Mouse (Mus musculus) limb, embryonic 10.5 days (tissue): Measurements from ENCODE around the gene Map7. TPM values are rescaled to one million over a fixed set of nuclear protein-coding genes. Genes with fewer than 3 reads are reported as not detected.
A peak's percentile ranks its signal among the peaks of the same experiment; 100 is the strongest.

ENCODE experiments used
- DNase-seq: peaks from one replicate; pipeline ENCODE4 v3.0.0-alpha.2; 2017; ENCODE audit warnings: low spot score
- H3K27ac ChIP-seq: fragments of 300-500 bp; sonication (generic); 2 replicates; pipeline ENCODE4 v1.5.1; 2016; ENCODE audit warnings: mild to moderate bottlenecking
- H3K27me3 ChIP-seq: fragments of 300-500 bp; sonication (generic); 2 replicates; pipeline ENCODE4 v1.6.1; 2016; ENCODE audit warnings: low read depth, mild to moderate bottlenecking; ENCODE audit not compliant: poor library complexity, severe bottlenecking
- H3K36me3 ChIP-seq: fragments of 300-500 bp; sonication (generic); 2 replicates; pipeline ENCODE4 v1.6.1; 2016; ENCODE audit warnings: mild to moderate bottlenecking, moderate library complexity
- H3K4me1 ChIP-seq: fragments of 300-500 bp; sonication (generic); 2 replicates; pipeline ENCODE4 v1.6.1; 2016
- H3K4me3 ChIP-seq: fragments of 300-500 bp; sonication (generic); 2 replicates; pipeline ENCODE4 v1.5.1; 2016; ENCODE audit warnings: mild to moderate bottlenecking, moderate library complexity
- H3K9me3 ChIP-seq: fragments of 300-500 bp; sonication (generic); replicated peaks from 2 replicates; pipeline ENCODE4 v1.6.1; 2016; ENCODE audit warnings: mild to moderate bottlenecking
- WGBS: fragments of 180-500 bp; shearing (Covaris S2); methylation state at CpG from one replicate; pipeline ENCODE4 v1.1.7; 2016; 5-methylcytosine and 5-hydroxymethylcytosine counted together
- polyA plus RNA-seq: library from polyadenylated mRNA; unstranded; fragments of >200 nt; fragmentation: Nextera tagmentation; extraction: Ambion mirVana; gene quantifications from 2 replicates; pipeline ENCODE4 v1.2.1, GENCODE M21; 2016

Map7 gene
- polyA plus RNA-seq, 1 experiment from 2014 or later = 3.3 TPM

DNA sequence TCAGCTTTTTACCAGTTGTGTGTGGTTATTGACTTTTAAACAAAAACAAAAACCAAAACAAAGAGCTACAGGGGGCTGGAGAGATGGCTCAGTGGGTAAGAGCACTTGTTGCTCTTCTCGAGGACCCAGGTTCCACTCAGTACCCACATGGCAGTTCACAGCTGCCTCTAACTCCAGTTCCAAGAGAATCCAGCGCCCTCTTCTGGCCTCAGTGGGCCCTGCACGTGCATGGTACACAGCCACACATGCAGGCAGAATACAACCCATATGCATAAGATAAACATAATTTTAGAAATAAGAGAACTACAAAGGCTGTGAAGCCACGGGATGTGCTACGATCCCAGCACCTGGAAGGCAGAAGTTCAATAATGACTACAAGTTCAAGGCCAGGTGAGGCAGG lies 147.7 kb downstream of the Map7 start:
- WGBS = 79% methylated on average over 5 of the region's 5 CpGs
- no peak overlapping the region for H3K4me3 ChIP-seq
- no peaks in the 10 kb centered on the region for H3K36me3 ChIP-seq
- no peaks in the 10 kb centered on the region for H3K27me3 ChIP-seq
- no peak for DNase-seq
- H3K4me1 ChIP-seq = no peaks in the 10 kb centered on the region
- no peaks in the 10 kb centered on the region for H3K9me3 ChIP-seq
- no peak overlapping the region for H3K27ac ChIP-seq

DNA sequence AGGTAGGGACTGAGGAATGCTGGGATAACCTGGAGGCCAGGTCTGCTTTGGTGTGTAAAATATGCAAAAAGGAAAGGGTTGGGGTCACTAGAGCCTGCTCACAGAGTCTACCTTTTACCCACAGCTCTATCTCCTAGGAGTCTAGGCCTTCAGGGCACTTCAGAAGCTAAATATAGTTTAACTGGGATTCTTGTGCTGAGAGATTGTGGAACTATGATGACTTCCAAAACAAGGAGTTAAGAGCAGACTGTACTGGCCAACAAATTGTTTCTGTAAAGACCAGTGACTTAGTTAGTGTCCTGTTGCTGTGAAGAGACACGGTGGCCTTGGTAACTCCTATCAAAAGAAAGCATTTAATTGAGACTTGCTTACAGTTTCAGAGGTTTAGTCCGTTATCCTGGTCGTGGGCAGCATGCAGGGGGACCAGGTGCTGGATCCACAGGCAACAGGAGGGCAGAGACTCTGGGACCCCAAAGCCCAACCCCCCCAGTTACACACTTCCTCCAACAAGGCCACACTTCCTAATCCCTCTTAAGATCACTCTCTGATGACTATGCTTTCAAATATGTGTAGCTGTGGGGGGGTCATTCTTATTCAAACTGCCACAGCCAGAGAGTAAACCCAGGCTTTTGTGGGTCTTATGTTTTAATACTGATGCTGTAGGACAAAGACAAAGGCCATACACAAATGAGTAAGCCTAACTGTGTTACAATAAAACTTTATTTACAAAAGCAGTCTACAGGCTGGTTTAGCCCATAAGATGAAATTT lies 150.1 kb downstream of the Map7 start:
- DNase-seq = no peak
- Histone ChIP-seq H3K4me3 (no peak overlapping the region), H3K27ac (no peak overlapping the region), H3K27me3 (no peaks in the 10 kb centered on the region), H3K4me1 (no peaks in the 10 kb centered on the region), H3K9me3 (no peaks in the 10 kb centered on the region), H3K36me3 (no peaks in the 10 kb centered on the region)
- 61% methylated on average over 3 of the region's 3 CpGs for WGBS

DNA sequence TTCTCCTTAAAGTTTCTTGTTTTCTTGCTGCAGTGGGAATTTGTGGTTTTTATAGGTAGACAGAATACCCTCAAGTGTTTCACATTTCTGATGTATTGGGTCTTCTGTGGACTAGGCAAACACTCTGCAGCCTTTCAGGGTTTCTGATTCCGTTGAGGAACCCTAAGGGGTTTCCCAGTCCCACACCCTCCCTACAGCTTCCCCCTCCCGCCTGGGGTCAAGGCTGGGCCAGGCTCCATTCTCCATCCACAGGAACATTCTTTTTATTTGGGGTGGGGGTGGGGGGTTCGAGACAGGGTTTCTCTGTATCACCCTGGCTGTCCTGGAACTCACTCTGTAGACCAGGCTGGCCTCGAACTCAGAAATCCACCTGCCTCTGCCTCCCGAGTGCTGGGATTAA lies 150.8 kb downstream of the Map7 start:
- DNase-seq = no peak
- Histone ChIP-seq H3K9me3 (no peaks in the 10 kb centered on the region), H3K27me3 (no peaks in the 10 kb centered on the region), H3K36me3 (no peaks in the 10 kb centered on the region), H3K4me3 (no peak overlapping the region), H3K4me1 (no peaks in the 10 kb centered on the region), H3K27ac (no peak overlapping the region)
- 83% methylated on average over 5 of the region's 5 CpGs for WGBS

DNA sequence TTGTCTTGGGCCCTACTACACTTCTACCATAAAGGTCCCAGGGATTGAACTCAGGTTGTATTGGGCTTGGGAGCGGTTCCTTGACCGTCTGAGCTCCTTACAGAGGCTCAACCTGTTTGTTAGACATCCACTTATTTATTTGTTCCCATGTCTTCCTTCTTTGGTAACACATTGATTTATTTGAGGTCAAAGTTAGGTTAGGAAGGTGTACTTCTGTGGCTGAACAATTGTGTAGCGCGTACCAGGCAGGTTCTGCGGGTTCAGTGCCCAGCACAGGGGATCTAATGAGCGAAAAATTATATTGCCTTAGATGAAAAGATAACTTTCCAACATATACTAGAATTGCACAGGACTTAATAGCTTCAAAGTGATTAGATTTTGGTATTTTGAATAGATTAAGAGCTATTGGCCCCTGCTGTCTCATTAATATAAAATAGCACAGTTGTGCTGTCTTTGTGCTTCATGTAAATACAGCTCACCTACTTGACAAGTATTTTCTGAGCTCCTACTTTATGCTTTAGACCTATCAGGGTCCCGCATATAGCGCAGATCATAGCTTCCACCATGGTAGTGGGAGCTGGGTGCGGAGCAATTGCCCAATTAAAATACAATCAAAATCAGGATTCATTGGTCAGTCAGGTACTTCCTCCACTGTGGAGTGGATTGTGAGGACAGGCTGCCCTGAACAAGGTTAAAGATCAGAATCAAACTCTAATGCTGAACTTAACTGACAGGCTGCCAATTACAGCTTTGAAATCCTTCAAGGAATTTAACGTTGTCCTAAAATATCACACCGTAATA lies 162.9 kb downstream of the Map7 start:
- no peaks in the 10 kb centered on the region for H3K9me3 ChIP-seq
- H3K4me3 ChIP-seq = peak overlapping the region; percentile 88
- peak overlapping the region; percentile 99 for H3K27ac ChIP-seq
- no peaks in the 10 kb centered on the region for H3K27me3 ChIP-seq
- no peak for DNase-seq
- WGBS = 52% methylated on average over 11 of the region's 11 CpGs
- H3K4me1 ChIP-seq = peaks cover 15% of the 10 kb centered on the region
- peaks cover 15% of the 10 kb centered on the region for H3K36me3 ChIP-seq

DNA sequence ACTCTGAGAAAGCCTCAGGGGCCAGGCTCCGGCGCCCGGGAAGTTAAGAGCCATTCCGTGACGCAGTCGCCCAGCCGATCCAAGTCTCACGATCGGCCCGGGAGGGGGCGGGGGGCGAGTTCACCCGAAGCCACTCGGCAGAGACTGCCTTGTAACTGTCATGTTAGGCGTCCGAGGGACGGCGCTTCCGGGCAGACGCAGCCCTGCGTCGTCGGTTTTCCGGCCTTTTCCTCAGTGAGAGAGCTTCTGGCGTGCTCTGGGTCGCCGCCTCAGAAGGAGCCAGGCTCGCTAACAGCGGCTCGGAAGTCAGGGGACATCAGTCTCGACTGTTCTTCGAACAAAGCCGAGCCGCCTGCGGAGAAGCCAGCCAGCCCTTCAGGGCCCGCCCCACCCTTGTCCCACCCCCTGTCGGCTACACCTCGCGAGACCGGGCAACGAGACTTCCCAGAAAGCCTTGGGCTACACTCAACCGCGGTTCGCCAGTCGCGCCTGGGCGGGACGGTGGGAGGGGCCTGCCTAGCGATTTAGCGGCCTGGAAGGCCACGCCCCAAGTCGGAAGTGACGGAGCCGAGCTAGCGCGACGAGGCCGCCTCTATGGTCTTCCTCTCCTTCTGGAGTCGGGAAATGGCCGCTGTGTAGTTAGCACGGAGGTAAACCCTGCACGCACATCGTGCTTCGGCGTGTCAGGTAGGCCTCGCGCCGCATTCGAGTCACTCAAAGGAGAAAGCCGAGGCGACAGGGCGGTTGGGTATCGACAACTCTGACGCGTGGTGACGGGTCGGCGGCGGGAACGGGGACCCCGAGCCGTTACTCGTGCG lies 163.9 kb downstream of the Map7 start, which contains the start of gene Bclaf1:
Gene Bclaf1, plus strand, starts transcription at position 552 of the 818 bp plus-strand sequence.
- no peaks in the 10 kb centered on the region for H3K27me3 ChIP-seq
- H3K9me3 ChIP-seq = no peaks in the 10 kb centered on the region
- peak; percentile 100 for DNase-seq
- H3K36me3 ChIP-seq = peaks cover 20% of the 10 kb centered on the region
- H3K4me3 ChIP-seq = peak within 1 kb of the TSS; percentile 88
- WGBS = under 1% methylated on average over 84 of the region's 84 CpGs
- peaks cover 15% of the 10 kb centered on the region for H3K4me1 ChIP-seq
- peak within 1 kb of the TSS; percentile 99 for H3K27ac ChIP-seq

DNA sequence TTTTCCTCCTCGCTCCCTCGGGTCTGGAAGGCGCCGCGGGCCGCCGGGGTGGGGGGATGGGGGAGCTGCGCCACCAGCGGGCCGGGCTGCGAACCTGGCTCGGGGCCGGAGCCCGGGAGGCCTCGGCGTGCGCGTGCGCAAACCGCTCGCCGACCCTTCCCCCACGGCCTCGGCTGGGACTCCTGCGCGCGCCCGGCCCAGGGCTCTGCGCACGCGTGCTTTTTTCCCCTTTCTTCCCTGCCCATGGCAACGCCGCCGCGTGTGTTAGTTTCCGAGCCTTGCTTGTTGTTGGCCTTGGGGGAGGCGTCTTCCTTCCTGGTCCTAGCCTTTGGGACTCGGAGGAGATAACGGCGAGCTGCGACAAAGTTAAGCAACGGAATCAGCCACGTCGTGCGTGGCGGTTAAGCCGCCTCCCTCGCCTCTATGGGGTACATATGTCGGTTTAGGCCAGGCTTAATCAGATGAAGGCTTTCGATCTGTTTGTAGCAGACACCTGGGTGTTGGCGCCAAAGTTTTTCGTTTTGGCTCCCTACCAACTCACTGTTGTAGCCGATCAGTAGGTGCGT lies 164.5 kb downstream of the Map7 start:
- Histone ChIP-seq H3K4me1 (peaks cover 15% of the 10 kb centered on the region), H3K4me3 (peak overlapping the region; percentile 88), H3K27ac (peak overlapping the region; percentile 99), H3K27me3 (no peaks in the 10 kb centered on the region), H3K9me3 (no peaks in the 10 kb centered on the region), H3K36me3 (peaks cover 26% of the 10 kb centered on the region)
- WGBS = under 1% methylated on average over 43 of the region's 54 CpGs
- DNase-seq = peak; percentile 91

DNA sequence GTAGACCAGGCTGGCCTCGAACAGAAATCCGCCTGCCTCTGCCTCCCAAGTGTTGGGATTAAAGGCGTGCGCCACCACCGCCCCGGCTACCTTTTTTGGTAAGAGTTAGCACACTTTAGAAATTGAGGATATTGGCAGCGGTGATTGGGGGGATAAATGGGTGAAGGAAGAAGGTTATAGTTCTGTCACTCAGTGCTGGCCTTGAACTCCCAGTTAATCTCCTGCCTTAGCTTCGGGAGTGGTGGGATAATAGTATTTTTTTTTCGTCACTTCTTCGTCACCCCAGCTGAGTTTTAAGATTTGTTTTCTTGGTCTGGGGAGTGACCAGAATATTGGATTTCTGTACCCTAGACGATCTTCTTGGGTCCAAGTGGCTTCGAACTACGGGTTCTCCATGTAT lies 165.2 kb downstream of the Map7 start:
- H3K36me3 ChIP-seq = peaks cover 32% of the 10 kb centered on the region
- 44% methylated on average over 13 of the region's 13 CpGs for WGBS
- H3K4me3 ChIP-seq = peak overlapping the region; percentile 88
- H3K4me1 ChIP-seq = peaks cover 15% of the 10 kb centered on the region
- no peaks in the 10 kb centered on the region for H3K27me3 ChIP-seq
- H3K9me3 ChIP-seq = no peaks in the 10 kb centered on the region
- peak overlapping the region; percentile 99 for H3K27ac ChIP-seq
- no peak for DNase-seq

DNA sequence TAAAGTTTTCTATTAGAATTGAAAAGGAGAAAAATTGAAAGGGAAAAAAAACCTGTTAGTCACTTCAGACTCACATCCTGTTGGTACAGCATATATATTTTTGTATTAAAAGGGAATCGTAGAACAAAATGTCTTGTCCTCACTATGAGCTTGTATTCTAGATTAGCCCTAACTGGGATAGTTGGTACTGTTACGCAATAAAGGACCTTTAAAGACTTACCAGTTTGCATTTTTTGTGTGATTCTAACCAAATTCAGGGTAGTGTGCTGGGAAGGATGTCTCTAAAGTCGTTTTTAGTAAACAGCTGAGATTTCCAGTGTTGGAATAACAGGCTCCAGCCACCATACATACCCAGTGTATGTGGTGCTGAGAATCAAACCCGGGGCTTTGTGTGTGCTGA lies 165.7 kb downstream of the Map7 start:
- peak overlapping the region; percentile 88 for H3K4me3 ChIP-seq

DNA sequence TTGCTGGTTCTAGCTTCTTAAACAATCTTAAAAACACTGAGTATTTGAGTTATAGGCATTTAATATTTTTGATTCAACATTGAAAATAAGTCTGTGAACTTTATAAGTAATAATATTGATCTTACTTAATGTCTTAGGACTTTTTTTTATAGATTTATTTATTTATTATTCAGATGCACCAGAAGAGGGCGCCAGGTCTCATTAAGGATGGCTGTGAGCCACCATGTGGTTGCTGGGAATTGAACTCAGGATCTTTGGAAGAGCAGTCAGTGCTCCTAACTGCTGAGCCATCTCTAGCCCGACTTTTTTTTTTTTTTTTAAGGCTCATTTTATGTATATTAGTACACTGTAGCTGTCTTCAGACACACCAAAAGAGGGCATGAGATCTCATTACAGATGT lies 166.5 kb downstream of the Map7 start:
- Histone ChIP-seq H3K27me3 (no peaks in the 10 kb centered on the region), H3K4me3 (no peak overlapping the region), H3K4me1 (peaks cover 15% of the 10 kb centered on the region), H3K9me3 (no peaks in the 10 kb centered on the region), H3K36me3 (peaks cover 44% of the 10 kb centered on the region), H3K27ac (no peak overlapping the region)
- WGBS = 64% methylated on average over 2 of the region's 2 CpGs
- DNase-seq = no peak

More for the DNA sequence above, 165.7 kb downstream of the Map7 start:
- H3K4me1 ChIP-seq = peaks cover 15% of the 10 kb centered on the region
- H3K27me3 ChIP-seq = no peaks in the 10 kb centered on the region
- no peaks in the 10 kb centered on the region for H3K9me3 ChIP-seq
- WGBS = 84% methylated on average over 4 of the region's 4 CpGs
- no peak for DNase-seq
- H3K27ac ChIP-seq = no peak overlapping the region
- peaks cover 37% of the 10 kb centered on the region for H3K36me3 ChIP-seq

DNA sequence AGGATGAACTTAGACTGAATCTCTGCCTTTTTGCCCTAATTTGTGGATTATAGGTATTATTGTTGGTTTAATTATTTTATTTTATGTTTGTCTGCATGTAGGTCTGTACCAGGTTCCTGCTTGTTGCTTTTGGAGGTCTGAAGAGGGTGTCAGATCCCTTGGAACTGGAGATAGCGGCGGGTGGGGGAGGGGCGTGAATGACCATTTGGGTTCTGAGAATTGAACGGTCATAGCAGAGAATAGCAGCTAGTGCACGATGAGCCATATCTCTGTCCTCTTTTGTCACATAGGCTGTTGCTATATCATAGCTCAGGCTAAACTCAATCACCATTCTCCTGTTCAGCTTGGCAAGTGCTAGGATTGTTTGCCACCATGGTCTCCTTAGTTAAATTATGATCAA lies 169.2 kb downstream of the Map7 start:
- no peak overlapping the region for H3K4me3 ChIP-seq

DNA sequence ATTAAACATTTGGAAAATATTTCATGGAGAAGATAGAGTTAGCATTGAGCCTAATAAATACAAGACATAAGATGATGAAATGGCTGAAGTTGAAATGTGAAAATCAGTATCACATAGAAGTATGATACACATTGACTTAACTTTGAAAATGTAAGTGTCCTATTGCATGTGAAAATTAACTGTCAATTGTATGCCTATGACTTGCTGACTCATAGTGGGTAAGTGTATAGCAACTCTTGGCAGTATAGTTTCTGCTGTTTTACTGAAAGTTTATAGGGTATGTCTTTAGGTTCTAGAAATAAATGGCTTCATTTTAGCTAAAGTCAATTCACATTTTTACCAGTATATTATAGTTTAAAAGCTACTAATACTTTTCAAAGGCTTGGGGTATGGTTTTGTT lies 178.0 kb downstream of the Map7 start:
- no peaks in the 10 kb centered on the region for H3K27me3 ChIP-seq
- H3K4me1 ChIP-seq = no peaks in the 10 kb centered on the region
- H3K36me3 ChIP-seq = peaks cover 100% of the 10 kb centered on the region
- H3K4me3 ChIP-seq = no peak overlapping the region
- no peak for DNase-seq
- H3K27ac ChIP-seq = no peak overlapping the region
- no peaks in the 10 kb centered on the region for H3K9me3 ChIP-seq

More for the DNA sequence above, 169.2 kb downstream of the Map7 start:
- H3K27ac ChIP-seq = no peak overlapping the region
- H3K4me1 ChIP-seq = peaks cover 7% of the 10 kb centered on the region
- peaks cover 68% of the 10 kb centered on the region for H3K36me3 ChIP-seq
- WGBS = 76% methylated on average over 5 of the region's 5 CpGs
- H3K9me3 ChIP-seq = no peaks in the 10 kb centered on the region
- no peaks in the 10 kb centered on the region for H3K27me3 ChIP-seq
- no peak for DNase-seq
